Mouse (Mus musculus) bone marrow macrophage, adult 2 months (primary cell): ENCODE results near the gene Cxcl17.

Experiments used
- CTCF ChIP-seq: IDR thresholded peaks from 2 replicates; pipeline ENCODE4 v1.5.1; 2012; ENCODE audit warnings: low read depth, mild to moderate bottlenecking, low read length, moderate library complexity
- POLR2A ChIP-seq: IDR thresholded peaks from 2 replicates; pipeline ENCODE4 v1.6.1; 2012; ENCODE audit warnings: mild to moderate bottlenecking, low read depth, low read length, borderline replicate concordance

- TF ChIP-seq POLR2A = no peak
- no peak for TF ChIP-seq CTCF
Observed at GRCm38 (mm10) chr7:25433781-25434560, 21.3 kb upstream of the Cxcl17 start.
